Mouse (Mus musculus): ENCODE measurements around the gene Ak3.
"Not testable (repeated sequence)": the region's sequence is repeated elsewhere in the genome, so short reads cannot be mapped to it uniquely, and the experiment has no call there.

Ak3 gene

GRCm38 (mm10) chr19:29042143-29042542 is 5.6 kb downstream of the Ak3 start:
- DNase-seq = no peak

DNA sequence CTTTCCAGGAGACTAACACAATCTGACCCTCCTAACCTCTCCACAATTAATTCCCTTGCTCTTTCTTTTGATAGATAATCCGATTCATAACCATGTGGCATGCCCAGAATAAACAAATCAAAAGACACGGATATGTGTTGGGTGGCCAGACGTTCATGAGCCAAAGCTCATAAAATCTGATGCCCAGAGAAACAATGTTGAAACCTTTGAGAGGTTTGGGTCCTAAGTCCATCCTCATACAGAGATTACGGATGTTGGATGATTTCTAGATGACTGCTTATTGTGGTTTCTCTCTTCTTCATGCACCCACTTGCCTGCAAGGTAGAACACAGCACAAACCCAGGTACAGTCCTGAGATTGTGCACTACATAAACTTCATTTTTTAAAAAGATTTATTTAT is 7.6 kb downstream of the Ak3 start:
- no peak for DNase-seq

- no peak for DNase-seq
Measured at GRCm38 (mm10) chr19:29039334-29039733, 8.4 kb downstream of the Ak3 start.

- no peak for DNase-seq
Measured at GRCm38 (mm10) chr19:29037541-29037940, 10.2 kb downstream of the Ak3 start.

DNA sequence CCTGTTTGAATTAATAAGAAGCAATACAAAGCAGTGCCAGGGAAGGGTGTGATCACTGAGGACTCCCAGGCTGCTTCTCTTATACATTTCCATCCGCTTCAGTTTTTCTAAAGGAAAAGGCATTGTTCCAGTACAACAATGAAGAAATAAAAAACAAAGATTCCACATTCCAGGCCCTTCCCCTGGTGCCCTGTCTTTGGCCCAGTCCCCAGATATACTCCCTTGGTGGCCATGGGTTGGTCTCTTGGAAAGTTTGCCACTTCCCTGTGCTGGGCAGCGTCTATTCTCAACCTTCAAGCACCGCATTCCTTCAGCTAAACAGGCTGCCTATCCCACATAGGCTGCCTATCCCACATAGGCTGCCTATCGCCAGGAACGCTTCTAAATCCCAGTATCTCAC is 10.7 kb downstream of the Ak3 start:
- DNase-seq = no peak

GRCm38 (mm10) chr19:29032662-29033061 is 15.1 kb downstream of the Ak3 start:
- no peak for DNase-seq

GRCm38 (mm10) chr19:29031788-29032187 is 16.0 kb downstream of the Ak3 start:
- DNase-seq = no peak

- DNase-seq = no peak
Measured at GRCm38 (mm10) chr19:29024391-29024947, 23.3 kb downstream of the Ak3 start.

DNA sequence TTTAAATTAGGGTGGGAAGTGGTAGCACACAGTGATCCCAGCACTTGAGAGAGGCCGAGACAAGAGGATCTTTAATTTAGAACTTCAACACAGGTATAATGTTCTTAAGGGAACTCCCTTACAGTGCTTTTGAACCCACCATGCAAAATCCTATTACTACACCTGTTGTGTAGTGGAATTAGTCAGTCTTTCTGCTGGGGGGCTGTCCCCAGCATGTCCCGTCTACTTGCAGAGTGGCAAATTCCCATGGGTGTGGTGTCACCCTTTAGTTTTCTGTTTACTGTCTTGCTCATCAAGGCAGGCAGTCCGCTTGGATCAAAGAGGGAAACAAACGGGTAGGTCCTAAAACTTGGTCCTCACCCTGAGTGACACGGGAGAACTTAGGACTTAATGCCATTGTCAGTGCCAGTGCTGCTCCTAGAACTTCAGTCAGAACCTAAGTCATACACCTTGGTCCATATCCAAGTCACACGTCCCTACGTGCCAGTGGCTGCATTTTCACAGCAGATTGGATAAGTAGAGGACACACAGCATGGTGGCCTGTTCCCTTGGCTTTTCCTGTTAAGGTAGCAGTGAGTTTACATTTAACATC is 25.9 kb downstream of the Ak3 start:
- no peak for DNase-seq

GRCm38 (mm10) chr19:29019647-29020046 is 28.1 kb downstream of the Ak3 start:
- DNase-seq = no peak

DNA sequence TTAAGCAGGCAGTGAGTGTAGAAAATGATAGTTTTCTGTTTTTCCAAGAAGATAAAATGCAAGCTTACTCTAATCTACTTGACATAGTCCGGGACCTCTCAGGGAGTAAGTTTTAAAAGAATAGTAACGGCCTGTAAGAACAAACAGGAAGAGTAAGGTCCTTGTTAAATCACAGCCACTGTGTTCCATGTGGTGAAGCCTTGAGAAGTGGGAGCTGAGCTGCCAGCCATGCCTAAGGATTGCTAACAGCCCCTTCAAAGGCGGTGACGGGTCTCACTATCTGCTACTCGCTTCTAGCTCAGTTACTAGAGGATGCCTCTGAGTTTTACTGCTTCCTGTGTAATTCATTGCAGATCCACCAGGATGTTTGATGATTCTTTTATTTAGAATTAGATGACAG is 31.0 kb downstream of the Ak3 start:
- no peak for DNase-seq

GRCm38 (mm10) chr19:29016204-29016765 is 31.5 kb downstream of the Ak3 start:
- no peak for DNase-seq

DNA sequence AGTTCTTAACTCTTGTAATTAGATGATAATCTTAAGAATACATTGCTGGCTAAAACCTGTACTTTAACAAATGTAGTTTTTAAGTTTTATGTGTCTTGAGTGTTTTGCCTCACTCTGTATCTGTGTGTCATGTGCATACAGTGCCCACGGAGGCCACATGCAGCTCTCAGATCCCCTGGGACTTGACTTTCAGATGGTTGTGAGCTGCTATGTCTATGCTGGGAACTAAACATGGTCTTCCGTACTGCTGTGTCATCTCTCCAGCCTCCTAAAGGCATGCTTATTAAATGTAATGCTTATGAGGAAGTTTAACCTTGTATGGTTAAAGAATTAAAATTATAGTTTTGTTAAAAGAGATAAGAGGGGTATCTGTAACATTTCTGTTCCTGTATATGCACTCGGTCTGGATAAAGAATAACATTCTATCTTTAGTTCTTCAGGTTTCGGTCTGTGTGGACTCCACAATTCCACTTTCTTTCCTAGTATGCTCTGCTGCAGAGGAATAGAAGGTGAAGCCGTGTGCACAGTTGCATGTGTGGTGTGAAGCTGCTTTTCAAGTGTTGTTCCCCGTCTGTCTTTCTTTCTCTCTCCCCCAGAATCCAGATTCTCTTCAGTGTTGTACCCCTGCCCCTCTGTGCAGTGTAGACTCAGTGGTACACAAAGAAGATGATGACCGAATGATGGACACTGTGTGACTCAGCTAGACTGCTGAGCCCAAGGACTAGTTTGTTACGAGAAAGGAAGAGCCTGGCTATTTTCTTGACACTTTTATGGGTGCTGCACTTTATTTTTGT is 32.2 kb downstream of the Ak3 start:
- no peak for DNase-seq

GRCm38 (mm10) chr19:29014466-29015055 is 33.2 kb downstream of the Ak3 start:
- DNase-seq = no peak

GRCm38 (mm10) chr19:29011355-29011990 is 36.3 kb downstream of the Ak3 start:
- DNase-seq = no peak

DNA sequence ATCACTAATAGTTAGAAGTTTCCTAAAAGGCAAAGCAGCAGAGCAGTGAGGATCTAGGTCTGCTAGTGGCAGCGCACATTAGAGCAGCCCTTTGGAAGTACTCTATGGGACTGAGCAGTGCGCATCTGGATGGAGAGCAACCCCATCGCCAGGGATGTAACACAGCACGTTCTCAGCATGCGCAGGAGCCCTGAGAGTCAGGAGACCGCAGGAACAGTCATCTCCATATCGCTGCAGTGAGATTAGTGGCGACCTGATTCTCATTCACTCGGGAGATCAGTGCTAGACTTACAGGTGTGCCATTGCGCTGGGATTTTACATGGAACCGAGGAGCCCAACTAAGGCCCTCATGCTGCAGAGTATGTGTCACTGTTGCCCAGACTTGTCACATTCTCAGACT is 38.7 kb downstream of the Ak3 start:
- DNase-seq = no peak

GRCm38 (mm10) chr19:29008069-29008706 is 39.6 kb downstream of the Ak3 start:
- DNase-seq = no peak

- DNase-seq = not testable (repeated sequence)
Measured at GRCm38 (mm10) chr19:29000321-29000720, 47.4 kb downstream of the Ak3 start.

DNA sequence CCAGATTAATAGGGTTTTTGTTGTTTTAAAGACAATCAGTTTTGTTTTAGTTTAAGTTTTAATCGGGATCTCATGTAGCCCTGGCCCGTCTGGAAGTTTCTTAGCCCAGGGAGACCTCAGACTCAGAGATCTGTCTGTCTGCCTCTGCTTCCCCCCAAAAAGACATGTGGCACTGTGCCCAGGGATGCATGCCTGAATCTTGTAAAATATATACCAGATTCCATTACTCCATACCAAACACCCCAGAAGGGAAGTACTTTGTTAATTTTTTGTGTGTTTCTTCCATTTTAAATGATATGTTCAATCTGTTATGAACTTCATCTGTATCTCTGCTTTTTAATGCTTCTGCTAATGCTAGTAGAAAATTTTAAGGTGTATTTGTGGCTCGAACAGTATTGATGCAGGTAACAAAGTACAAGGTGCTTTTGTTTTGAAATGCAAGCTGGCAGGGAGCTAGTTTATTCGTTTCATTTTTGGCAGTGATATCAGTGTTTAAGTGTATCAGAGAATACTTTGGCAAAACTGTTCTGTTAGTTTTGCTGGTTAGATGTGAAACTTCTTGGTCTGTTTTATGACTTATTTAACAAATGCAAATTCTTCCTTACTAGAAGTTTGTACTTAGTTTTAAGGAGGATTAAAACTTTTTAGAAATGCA is 49.7 kb downstream of the Ak3 start:
- DNase-seq = no peak

DNA sequence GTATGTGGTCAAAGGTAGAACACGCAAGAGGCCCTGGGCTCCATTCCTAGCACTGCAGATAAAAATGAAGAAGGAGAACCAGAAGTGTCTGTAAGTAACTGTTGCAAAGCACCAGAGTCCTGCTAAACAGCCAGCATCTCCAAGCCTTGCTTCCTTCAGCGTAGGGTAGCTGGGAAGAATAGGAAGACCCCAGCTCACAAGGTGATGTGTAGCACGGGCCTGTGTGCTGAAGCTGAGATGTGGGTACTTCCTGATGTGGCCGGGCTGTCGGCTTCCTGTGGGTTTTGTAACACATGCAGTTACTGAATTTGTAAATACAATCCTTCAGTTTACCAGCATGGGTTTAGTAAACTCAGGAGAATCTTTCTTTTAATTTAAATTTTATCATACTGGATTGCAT is 52.4 kb downstream of the Ak3 start:
- DNase-seq = no peak

GRCm38 (mm10) chr19:28994870-28995269 is 52.9 kb downstream of the Ak3 start:
- DNase-seq = no peak

- no peak for DNase-seq
Measured at GRCm38 (mm10) chr19:28991391-28991790, 56.4 kb downstream of the Ak3 start.

Data from embryo, embryonic 11 days (tissue).